Mouse (Mus musculus): ENCODE measurements around the gene Gm8693. TPM values are rescaled to one million over a fixed set of nuclear protein-coding genes. Genes with fewer than 3 reads are reported as not detected.

The Gm8693 gene
- not detected in 2 replicates for total RNA-seq (2023)

DNA sequence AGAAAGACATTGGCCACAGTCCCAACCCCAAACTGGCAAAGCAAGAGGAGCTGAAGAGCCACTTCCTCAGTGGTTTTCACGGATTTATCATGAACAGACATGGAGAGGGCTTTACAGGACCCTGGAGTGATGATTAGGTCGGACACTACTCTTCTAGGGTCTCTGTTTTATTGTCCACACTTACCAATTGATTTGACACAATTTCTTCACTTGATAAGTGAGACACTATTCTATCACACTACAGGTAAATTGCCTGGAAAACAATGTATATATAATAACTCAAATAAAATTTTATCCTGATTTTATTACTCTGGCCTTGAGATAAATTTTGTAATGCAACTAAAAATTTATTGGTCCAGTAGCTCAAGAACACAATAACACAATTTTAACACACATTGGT lies at the start of gene Gm8693:
TSS of gene Gm8693 (minus strand) at position 101 of the 400 bp plus-strand sequence.

DNA sequence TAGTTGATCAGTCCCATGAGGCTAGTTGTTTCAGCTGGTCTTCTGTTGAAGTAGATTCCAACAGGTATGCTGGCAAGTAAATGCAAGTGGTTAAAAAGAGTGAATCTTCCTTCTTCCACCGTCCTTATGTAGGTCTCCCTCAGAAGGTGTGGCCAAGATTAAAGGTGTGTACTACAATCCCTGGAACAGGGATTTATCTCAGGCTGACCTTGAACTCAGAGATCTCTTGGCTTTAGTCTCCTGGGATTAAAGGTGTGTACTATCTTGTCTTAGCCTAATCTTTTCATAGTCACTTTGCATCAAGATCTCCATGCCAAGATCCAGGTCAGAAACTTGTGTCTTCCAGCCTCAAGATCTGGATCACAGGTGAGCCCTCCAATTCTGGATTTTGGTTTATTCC lies 27.5 kb upstream of the Gm8693 start, which contains the start of gene Gm4567:
TSS of gene Gm4567 (minus strand) at position 101 of the 400 bp plus-strand sequence.

DNA sequence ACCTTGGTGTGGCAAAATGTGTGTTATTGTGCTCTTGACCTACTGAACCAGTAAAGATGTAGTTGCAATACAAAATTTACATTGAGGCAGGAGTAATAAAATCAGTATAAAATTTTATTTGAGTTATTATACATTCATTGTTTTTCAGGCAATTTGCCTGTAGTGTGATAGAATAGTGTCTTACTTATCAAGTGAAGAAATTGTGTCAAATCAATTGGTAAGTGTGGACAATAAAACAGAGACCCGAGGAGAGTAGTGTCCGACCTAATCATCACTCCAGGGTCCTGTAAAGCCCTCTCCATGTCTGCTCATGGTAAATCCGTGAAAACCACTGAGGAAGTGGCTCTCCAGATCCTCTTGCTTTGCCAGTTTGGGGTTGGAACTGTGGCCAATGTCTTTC lies 34.4 kb downstream of the Gm8693 start, which contains the start of gene Vmn1r155:
TSS of gene Vmn1r155 (plus strand) at position 301 of the 400 bp plus-strand sequence.

Other genes with a start within 250 kb of the Gm8693 start
- gene Gm10665, start 228.2 kb downstream of the Gm8693 start, total RNA-seq (2023), result not detected in 2 replicates
- gene Vmn1r151, start 192.6 kb downstream of the Gm8693 start, total RNA-seq (2023), result not detected in 2 replicates
- gene Vmn1r152, start 169.3 kb downstream of the Gm8693 start, total RNA-seq (2023), result not detected in 2 replicates
- gene Gm8677, start 157.4 kb downstream of the Gm8693 start, total RNA-seq (2023), result not detected in 2 replicates
- gene Gm4201, start 127.0 kb downstream of the Gm8693 start, total RNA-seq (2023), result not detected in 2 replicates
- gene Gm4565, start 104.2 kb downstream of the Gm8693 start, total RNA-seq (2023), result not detected in 2 replicates
- not detected in 2 replicates for gene Vmn1r155, start 34.3 kb downstream of the Gm8693 start, total RNA-seq (2023)
- gene Gm4567, start 27.4 kb upstream of the Gm8693 start, total RNA-seq (2023), result not detected in 2 replicates
- gene Vmn1r157, start 69.4 kb upstream of the Gm8693 start, total RNA-seq (2023), result not detected in 2 replicates
- gene Vmn1r158, start 98.5 kb upstream of the Gm8693 start, total RNA-seq (2023), result not detected in 2 replicates
- not detected in 2 replicates for gene Vmn1r159, start 151.3 kb upstream of the Gm8693 start, total RNA-seq (2023)
- gene Vmn1r160, start 178.9 kb upstream of the Gm8693 start, total RNA-seq (2023), result not detected in 2 replicates

All from neutrophil, adult 65 days (primary cell).